Mouse (Mus musculus) lung, postnatal 36 days (tissue): ENCODE data around the gene Adamts7.

Experiments
- DNase-seq: peaks from one replicate; pipeline ENCODE4 v3.0.0; 2022; ENCODE audit warnings: mixed read lengths

The Adamts7 gene

GRCm38 (mm10) chr9:90162926-90163748 is at the start of gene Adamts7:
Adamts7 (plus strand) TSS chr9:90163069.
- peak; percentile 52 for DNase-seq

- DNase-seq, result peak; percentile 54
Measured at GRCm38 (mm10) chr9:90113151-90113550, 49.7 kb upstream of the Adamts7 start.

- peak; percentile 97 for DNase-seq
Measured at GRCm38 (mm10) chr9:90113651-90114566, 49.0 kb upstream of the Adamts7 start.

GRCm38 (mm10) chr9:90114567-90115307 is 48.1 kb upstream of the Adamts7 start, which contains the start of gene Morf4l1:
Morf4l1 (minus strand) TSS chr9:90114774.
- peak; percentile 98 for DNase-seq

- no peak for DNase-seq
Measured at GRCm38 (mm10) chr9:90115308-90115700, 47.6 kb upstream of the Adamts7 start.

- DNase-seq, result no peak
Measured at GRCm38 (mm10) chr9:90117234-90117633, 45.6 kb upstream of the Adamts7 start.

GRCm38 (mm10) chr9:90122246-90122740 is 40.6 kb upstream of the Adamts7 start:
- no peak for DNase-seq

- DNase-seq, result peak; percentile 22
Measured at GRCm38 (mm10) chr9:90124156-90124872, 38.6 kb upstream of the Adamts7 start.

- DNase-seq, result peak; percentile 63
Measured at GRCm38 (mm10) chr9:90124873-90125245, 38.0 kb upstream of the Adamts7 start.

- DNase-seq, result peak; percentile 25
Measured at GRCm38 (mm10) chr9:90125416-90126099, 37.3 kb upstream of the Adamts7 start.

GRCm38 (mm10) chr9:90126260-90127010 is 36.4 kb upstream of the Adamts7 start:
- peak; percentile 96 for DNase-seq

GRCm38 (mm10) chr9:90127146-90127545 is 35.7 kb upstream of the Adamts7 start:
- DNase-seq, result no peak

- no peak for DNase-seq
Measured at GRCm38 (mm10) chr9:90128636-90129201, 34.1 kb upstream of the Adamts7 start.

GRCm38 (mm10) chr9:90133562-90134355 is 29.1 kb upstream of the Adamts7 start:
- DNase-seq, result no peak

- DNase-seq, result no peak
Measured at GRCm38 (mm10) chr9:90135466-90135865, 27.4 kb upstream of the Adamts7 start.

- DNase-seq, result peak; percentile 44
Measured at GRCm38 (mm10) chr9:90135963-90136677, 26.7 kb upstream of the Adamts7 start.

GRCm38 (mm10) chr9:90136678-90136965 is 26.2 kb upstream of the Adamts7 start:
- no peak for DNase-seq

GRCm38 (mm10) chr9:90145788-90146187 is 17.1 kb upstream of the Adamts7 start:
- peak; percentile 18 for DNase-seq

- DNase-seq, result no peak
Measured at GRCm38 (mm10) chr9:90146869-90147268, 16.0 kb upstream of the Adamts7 start.
